Comparison of ENCODE assay signal across 36 mouse cellular contexts in the genomic region with DNA sequence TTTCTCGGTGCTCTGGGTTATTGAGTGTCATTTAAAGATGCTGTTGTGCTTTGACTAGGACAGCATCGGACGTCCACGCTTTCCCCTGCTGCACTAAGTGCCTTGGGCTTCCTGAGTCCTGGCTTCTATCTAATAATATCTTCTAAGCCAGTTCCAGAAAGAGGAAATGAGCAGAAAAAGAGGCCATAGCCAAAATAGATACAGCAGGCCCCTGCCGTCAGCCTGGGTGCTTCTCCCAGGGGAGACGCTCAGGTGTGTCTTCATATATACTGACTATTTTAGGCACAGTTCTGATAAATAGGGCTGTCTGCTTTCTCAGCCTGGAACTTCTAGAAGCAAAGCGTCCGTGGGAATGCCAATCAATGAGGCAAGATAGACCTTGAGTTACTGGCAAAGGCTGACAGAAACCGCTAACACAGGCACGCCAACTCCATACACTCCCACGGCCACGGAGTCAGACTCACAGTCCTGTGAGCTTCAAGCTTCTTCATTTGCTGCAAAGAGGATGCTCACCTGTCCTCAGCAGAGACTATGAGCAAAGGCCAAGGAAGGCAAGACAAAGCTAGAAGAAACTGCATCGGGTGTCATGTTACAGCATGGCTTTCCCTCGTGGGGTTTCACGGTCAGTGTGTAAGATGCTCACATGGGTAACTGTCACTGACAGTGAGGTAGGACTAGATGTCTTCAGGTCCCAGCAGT. TPM values are rescaled to one million over a fixed set of nuclear protein-coding genes. Genes with fewer than 3 reads are reported as not detected.
DNase-seq lines count a peak whose midpoint lies in the region; ATAC-seq and TF ChIP-seq lines count a peak whose summit lies in the region.
"Had no signal": no experiment of that assay in that cellular context is flagged by ENCODE, and none has a peak within 500 bp of the region (broad histone marks: within the 10 kb centered on the region; RNA-seq: fewer than 3 reads in every experiment).

No protein-coding gene starts in this region.

- no peak for TF ChIP-seq POLR2A in kidney, adult 2 months (IDR thresholded peaks at IDR 0.05; ENCODE audit: low read depth, low read length)

- no peak overlapping the region for H3K4me3 ChIP-seq in kidney, adult 2 months (ENCODE audit: insufficient read depth, low read depth, low read length)
- H3K4me3 ChIP-seq: embryonic facial prominence, embryonic 13.5 days; forebrain, embryonic 10.5 days; heart, embryonic 10.5 days; heart, embryonic 15.5 days; limb, embryonic 13.5 days; neural tube, embryonic 15.5 days; stomach, embryonic 15.5 days had no signal

- H3K36me3 ChIP-seq in kidney, adult 2 months (ENCODE audit: control insufficient read depth, insufficient read depth, low read length), result no peaks in the 10 kb centered on the region
- H3K36me3 ChIP-seq: embryonic facial prominence, embryonic 13.5 days; forebrain, embryonic 10.5 days; heart, embryonic 10.5 days; heart, embryonic 15.5 days; limb, embryonic 13.5 days; neural tube, embryonic 15.5 days; stomach, embryonic 15.5 days had no signal

- no peaks in the 10 kb centered on the region for H3K27me3 ChIP-seq in kidney, adult 2 months (replicated peaks; ENCODE audit: control insufficient read depth, insufficient read depth, low read length)
- H3K27me3 ChIP-seq: embryonic facial prominence, embryonic 13.5 days; heart, embryonic 15.5 days; limb, embryonic 13.5 days; neural tube, embryonic 15.5 days; stomach, embryonic 15.5 days had no signal

- DNase-seq in right cerebral cortex, adult 18-20 months, result peak; percentile 29
- no peak for DNase-seq in right cerebral cortex, postnatal 36 days (ENCODE audit: low spot score in 2 of 2)
- peak; percentile 76 to 77 for DNase-seq in B cell, adult 2 months
- DNase-seq in ZHBTc4 (ENCODE audit: low read depth, low spot score), result peak; percentile 12
- DNase-seq in lung, adult 18-20 months, result no peak
- no peak for DNase-seq in kidney, adult 2 months
- no peak for DNase-seq in cerebellum, adult 11-12 months
- DNase-seq: adrenal gland, postnatal 25 days; cerebellum, adult 2 months; cerebellum, postnatal 25 days; embryo, embryonic 11 days; gastrocnemius, postnatal 10 days; kidney, adult 9 months; kidney, postnatal 10 days; lung, postnatal 4 days; midbrain, embryonic 14.5 days; thymus, postnatal 14 days had no signal

- no peaks in the 10 kb centered on the region for H3K4me1 ChIP-seq in kidney, adult 2 months (ENCODE audit: control insufficient read depth, insufficient read depth, low read length)
- H3K4me1 ChIP-seq: embryonic facial prominence, embryonic 13.5 days; forebrain, embryonic 10.5 days; heart, embryonic 10.5 days; heart, embryonic 15.5 days; limb, embryonic 13.5 days; neural tube, embryonic 15.5 days; stomach, embryonic 15.5 days had no signal

- TF ChIP-seq CTCF in kidney, adult 2 months (conservative IDR thresholded peaks at IDR 0.05; ENCODE audit: insufficient read depth, insufficient read length, low read depth, low read length), result no peak

- WGBS in kidney, adult 2 months, result 69% methylated on average over 15 of the region's 15 CpGs

- H3K27ac ChIP-seq in kidney, adult 2 months (ENCODE audit: insufficient read depth, low read depth, low read length), result no peak overlapping the region
- H3K27ac ChIP-seq: embryonic facial prominence, embryonic 13.5 days; forebrain, embryonic 10.5 days; heart, embryonic 10.5 days; heart, embryonic 15.5 days; limb, embryonic 13.5 days; neural tube, embryonic 15.5 days; stomach, embryonic 15.5 days had no signal

- 0 out of 2 replicates have a peak, but pooled peaks have one; percentile 41 for ATAC-seq in megakaryocyte, adult 5-6 weeks (ENCODE audit: poor library complexity, severe bottlenecking)
- ATAC-seq: forebrain, embryonic 16.5 days; hindbrain, embryonic 16.5 days; intestine, embryonic 16.5 days; Patski had no signal

RNA-seq across cellular contexts. Expression of gene Ccr6, which starts 2.3 kb away (rescaled TPM):
- 0.47 TPM in 1 of 2 replicates, not detected in the other for total RNA-seq in megakaryocyte, adult 5-6 weeks (2015)
- 0.12 and 0.62 TPM in 2 replicates for total RNA-seq in megakaryocyte, adult 5-6 weeks (2017)
- polyA plus RNA-seq in kidney, adult 2 months (2012; rRNA removed), result 0.08 and 2.2 TPM in 2 replicates
- total RNA-seq: adrenal gland, postnatal 25 days; gastrocnemius, postnatal 10 days; heart, postnatal 25 days; layer of hippocampus, postnatal 14 days; megakaryocyte-erythroid progenitor cell, adult 5-6 weeks; MEL had no signal
- polyA plus RNA-seq: brain, embryonic 14.5 days; cerebellum, adult 2 months; embryonic facial prominence, embryonic 13.5 days; forebrain, embryonic 10.5 days; forebrain, embryonic 16.5 days; heart, embryonic 10.5 days; hindbrain, embryonic 11.5 days; hindbrain, embryonic 16.5 days; limb, embryonic 13.5 days; liver, embryonic 11.5 days; midbrain, embryonic 14.5 days; neural tube, embryonic 15.5 days; Patski had no signal

RNA-seq across cellular contexts. Expression of gene Mpc1, which starts 44.5 kb away (rescaled TPM):
- 198 and 227 TPM in 2 replicates for total RNA-seq in megakaryocyte, adult 5-6 weeks (2015)
- 109 and 143 TPM in 2 replicates for total RNA-seq in megakaryocyte, adult 5-6 weeks (2017)
- 519 and 608 TPM in 2 replicates for polyA plus RNA-seq in kidney, adult 2 months (2012; rRNA removed)

Comparison
In these comparisons a context has a peak if more than half of its experiments do, and no peak if none do; other contexts are left out.
1. DNase-seq: peak in right cerebral cortex, adult 18-20 months (single experiment), B cell, adult 2 months (2 of 2) and ZHBTc4 (single experiment); none in right cerebral cortex, postnatal 36 days (0 of 2), lung, adult 18-20 months (0 of 2), kidney, adult 2 months (single experiment) and cerebellum, adult 11-12 months (single experiment).